Mouse (Mus musculus) right cerebral cortex, postnatal 4 days (tissue): ENCODE measurements around the gene Slamf9.

Source experiments
- DNase-seq: peaks from one replicate; pipeline ENCODE4 v3.0.0-alpha.2; 2022

Slamf9 gene

DNA sequence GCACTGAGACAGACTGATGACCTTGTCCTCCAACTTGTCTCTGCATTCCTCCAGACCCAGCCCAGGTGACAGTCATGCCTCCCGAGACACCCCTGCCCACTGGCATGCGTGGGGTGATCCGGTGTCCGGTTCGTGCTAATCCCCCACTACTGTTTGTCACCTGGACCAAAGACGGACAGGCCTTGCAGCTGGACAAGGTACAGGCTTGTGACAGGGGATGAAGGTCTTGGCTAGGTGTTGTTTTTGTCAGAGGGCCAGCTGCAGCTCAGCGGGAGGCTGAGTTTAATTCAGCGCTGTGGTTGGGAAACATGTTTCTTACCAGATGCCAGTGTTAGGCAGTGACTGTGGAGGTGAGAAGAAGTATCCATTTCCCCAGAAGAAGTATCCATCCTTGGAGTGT, 16.9 kb downstream of the Slamf9 start:
- DNase-seq, result no peak

DNA sequence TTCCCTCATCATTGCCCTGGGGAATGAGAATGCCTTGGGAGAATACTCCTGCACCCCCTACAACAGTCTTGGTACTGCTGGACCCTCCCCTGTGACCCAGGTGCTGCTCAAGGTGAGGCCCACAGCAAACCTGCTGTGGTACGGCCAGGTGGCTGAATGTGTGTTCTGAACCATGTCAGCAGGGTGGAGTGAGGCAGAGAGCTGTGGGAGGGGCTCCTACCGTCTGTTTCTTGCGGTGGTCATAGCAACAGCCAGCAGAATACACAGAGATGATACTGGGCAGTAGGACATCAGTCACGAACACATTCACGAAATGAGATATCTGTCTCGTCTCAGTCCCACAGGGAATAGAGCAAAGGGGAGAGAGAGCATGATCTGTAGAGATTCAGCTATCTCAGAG, 18.4 kb downstream of the Slamf9 start:
- DNase-seq, result no peak

DNA sequence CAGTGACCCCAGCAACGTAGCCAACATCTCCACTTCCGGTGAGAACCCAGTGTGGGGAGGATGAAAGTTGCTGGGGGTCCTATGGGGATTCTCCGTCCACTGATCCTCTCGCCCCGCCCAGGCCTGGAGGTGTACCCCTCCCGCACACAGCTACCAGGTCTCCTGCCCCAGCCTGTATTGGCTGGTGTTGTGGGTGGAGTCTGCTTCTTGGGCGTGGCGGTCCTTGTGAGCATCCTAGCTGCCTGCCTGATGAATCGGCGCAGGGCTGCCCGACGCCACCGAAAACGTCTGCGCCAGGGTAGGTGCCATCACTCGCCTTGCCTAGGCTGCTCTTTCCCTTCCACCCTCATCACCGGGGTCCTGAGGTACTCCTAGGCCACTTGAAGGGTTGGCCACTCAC, 20.9 kb downstream of the Slamf9 start:
- DNase-seq, result no peak

DNA sequence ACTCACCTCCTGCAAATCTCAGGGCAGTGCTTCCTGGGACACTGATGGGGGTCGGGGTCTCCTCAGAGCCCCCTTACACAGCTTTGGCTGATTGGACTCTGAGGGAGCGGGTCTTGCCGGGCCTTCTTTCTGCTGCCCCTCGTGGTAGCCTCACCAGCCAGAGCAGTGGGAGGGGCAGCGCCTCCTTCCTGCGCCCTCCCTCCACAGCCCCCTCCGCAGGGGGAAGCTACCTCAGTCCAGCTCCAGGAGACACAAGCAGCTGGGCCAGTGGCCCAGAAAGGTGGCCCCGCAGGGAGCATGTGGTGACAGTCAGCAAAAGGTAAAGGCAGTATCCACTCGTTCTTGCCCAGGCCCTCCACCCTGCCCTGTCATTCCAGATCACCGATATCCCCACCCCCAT, 22.3 kb downstream of the Slamf9 start:
- no peak for DNase-seq

DNA sequence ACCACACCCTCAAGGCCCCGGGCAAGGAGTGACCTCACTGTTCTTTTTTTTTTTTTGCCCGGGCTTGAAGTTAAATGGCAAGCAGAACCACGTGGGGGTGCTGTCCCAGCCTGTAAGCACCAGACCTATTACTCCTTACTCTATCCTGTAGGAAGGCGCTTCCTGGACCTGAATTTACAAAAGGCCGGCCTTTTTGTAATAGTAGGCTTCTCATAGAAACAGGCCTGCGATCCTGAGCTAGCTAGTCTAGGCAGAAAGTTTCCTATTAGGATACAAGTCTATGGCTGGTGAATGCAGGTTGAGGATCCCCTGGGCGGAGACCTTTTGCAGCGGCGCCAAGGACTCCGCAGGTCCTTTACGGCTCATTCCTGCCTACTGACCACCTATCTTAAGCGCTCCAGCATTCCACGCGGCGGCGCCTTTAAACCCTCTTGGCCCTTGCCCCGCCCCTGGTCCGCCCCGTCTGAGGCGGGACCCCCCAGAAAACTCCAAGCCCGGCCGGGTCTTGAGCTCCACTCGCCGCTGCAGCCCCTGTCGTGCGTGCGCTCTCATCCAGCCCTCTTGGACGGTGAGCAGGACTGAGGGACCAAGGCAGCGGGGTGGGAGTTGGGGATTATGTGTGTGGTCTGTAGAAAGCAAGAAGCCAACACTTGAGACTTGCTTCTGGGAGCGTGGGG, 24.7 kb downstream of the Slamf9 start, which contains the start of gene Tagln2:
Gene Tagln2, plus strand, starts transcription at position 283 of the 677 bp plus-strand sequence.
- peak; percentile 58 for DNase-seq

DNA sequence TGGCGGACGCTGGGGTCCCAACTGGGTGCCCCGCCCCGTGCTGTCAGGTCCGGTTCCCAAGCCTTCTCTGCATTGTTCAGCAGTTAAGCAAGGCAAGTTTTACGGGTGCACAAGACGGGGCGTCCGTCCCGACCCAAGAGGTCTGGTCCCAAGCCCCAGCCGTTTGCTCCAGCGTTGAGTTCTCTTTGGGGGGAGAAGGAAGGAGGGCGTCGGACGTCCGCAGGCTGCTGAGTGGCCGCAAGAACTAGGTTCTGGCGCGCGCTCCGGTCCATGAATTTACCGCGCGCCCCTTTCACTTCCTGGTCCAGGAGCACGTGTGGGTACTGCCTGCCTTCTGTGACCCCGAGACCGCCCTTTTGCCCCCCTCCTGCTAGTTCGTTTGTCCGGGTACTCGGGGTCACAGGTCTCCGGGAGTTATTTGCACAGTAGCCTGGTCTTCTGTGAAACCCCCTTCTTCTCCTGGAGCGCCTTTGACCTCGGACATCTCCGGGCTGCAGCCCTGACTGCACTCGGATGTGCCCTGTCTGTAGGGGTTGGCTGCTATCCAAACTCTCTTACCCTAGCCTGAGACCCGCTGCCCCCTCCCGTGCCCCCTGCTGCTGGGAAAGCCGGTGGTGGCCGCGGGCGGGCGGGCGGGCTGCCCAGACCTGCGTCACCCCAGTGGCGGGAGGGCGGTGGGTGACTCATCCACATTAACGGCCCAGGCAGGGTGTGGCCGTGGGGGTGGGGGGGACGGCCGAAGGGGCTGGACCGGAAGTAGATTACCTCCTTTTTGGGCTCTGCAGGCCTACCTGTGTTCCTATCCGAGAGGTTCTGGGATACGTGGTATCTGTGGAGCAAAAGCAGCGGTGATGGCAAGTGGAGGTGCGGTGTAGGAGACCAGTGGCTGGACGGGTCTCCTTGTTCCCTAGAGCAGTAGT, 25.6 kb downstream of the Slamf9 start:
- DNase-seq, result no peak

DNA sequence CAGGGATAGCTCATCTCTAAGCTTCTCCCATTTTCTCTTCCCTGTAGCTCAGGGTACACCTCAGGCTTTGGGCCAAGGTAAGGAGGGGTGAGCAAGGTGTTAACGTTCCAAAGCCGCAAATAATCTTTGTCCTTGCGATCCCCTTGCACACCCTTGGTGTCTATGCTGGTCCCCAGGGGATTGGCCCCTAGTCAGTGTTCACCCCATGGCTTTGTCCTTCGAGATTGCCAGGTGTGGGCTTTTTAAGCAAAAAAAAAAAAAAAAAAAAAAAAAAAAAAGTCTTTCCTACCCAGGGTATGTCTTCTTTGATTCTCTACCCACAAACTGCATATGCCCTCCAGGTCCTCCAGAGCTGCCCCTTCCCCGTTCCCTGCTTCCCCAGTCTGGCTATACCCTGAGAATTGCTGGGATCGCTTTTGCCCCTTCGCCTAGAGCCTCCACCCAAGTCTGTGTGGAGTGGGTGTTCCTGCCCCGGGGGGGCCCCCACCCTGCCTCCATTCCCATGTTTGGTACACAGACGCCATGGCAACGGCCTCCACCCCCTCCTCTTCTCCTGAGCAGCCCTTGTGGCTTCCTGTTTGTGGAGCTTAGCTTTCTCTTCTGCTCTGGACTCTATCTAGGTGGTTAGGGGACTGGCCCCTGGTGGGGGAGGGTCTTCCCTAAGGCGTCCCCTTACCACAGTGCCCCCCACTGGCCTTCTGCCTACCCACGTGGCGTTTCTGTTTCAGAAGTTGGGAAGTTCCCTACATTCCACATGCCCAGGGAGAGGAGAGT, 26.4 kb downstream of the Slamf9 start:
- DNase-seq, result no peak

DNA sequence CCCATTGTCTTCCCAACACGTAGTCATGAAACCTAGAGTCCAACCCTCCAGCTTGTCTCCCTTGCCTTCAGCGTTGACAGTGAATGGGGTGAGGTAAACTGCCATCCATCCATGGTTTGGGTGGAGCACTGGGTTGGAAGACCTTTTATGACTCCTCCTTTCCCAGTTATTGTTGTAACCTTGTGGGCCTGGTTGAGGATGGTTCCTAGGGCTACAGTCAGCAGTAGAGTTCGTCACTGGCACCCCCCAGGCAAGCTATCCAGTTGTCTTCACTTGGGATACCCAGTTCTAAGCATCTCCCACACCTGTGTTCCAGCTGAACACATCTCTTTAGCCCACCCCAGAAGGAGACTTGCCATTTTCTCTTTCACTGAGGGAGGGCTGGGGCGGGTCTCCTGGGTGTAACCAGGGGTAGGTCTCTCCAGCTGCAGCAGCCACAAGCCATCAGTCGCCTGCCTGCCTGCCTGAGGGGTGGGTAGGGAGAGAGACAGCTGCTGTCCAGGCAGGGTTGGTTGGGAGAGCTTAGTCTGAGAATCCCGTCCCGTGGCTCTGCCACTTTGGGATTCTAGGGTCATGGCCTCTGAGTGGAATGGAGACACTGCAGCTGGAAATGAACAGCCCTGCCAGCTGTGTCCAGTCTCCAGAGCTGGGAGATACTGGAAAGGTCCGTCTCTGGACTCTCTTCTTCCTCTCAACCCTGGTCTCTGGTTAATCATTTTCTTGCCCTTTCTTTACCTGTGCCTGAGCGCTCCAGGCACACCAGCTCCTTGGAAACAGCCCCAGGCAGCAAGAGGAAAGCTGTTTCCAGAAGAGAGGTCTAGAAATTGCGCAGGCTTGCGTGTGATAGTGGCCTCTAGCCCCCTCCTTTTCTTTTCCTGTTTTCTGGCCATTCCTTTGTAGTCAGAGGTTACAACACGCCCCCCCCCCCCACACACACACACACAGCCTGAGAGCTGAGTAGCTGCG, 27.3 kb downstream of the Slamf9 start:
- DNase-seq, result no peak

DNA sequence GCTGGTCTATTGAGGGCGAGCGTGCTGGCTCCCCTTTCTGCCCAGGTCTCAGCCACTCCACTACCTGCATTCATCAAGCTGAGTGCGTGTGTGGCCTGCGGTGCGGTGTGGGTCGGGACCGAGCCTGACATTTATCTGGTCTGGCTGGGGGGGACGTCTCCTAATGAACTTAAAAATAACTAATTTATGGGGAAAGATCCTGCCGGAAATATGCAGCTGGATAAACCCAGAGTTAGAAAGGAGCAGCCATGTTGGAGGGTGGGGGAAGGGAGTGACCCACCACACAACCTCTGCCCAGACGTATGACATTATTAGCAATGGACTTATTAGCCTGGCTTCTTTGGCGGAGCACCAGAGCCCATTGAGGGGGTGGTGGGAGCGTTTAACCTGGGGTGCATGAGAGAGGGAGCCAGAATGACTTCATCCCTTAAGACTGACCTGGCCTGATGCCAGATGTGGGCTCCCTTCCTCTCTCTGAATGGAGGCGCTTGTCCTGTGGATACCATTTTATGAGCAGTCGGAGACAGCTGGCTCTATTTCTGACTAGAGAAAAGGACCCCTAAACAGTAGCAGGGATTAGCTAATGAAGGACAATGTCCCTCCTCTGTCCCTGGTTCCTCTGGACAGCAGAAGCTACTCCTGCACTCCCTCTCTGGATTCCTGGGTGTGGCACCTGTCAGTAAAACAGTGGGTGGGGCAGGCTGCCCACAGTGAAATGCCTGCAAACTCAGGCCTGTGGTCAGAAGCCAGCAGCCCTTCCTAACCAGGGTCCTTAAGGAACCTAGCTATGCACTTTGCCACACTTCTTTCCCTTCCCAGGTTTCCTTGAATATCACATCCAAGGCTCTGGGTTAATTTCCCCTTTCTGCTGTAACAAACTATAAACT, 28.2 kb downstream of the Slamf9 start:
- DNase-seq, result no peak

DNA sequence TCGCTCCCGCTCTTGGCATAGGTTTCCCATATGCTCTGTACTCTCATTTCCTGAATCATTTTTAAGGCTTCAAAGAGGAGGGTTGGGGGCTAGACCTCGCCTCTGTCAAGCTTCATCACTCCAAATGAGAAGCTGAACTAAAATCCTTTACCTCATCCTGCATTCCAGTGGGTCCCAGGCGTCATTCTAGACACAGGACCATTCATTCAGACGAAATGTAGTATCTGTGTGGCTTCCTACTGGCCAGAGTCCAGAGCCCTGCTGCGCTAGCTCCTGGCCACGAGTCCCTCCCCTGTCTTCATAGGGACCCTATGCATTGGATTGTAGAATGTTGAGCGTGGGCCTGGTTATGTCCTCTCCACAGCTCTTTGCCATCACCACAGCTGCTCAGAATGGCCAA, 29.6 kb downstream of the Slamf9 start:
- no peak for DNase-seq

DNA sequence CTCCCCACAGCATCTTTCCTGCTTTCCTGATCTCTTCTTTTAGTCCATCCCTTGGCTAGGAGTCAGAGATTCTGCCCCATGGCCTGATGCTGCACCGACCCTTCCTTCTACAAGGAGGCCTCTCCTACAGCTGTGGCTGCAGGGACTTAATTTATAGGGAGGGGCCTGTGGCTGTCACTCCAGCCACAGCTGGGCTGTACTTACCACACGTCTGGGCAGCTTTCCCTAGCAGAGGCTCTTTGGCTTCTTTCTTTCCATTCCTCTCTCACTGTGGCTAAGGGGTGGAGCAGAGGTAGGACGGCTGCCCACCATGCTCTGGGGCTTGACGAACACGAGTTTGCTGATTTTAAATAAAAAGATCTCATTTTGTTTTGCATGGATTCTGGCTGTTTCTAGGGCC, 31.8 kb downstream of the Slamf9 start:
- no peak for DNase-seq

DNA sequence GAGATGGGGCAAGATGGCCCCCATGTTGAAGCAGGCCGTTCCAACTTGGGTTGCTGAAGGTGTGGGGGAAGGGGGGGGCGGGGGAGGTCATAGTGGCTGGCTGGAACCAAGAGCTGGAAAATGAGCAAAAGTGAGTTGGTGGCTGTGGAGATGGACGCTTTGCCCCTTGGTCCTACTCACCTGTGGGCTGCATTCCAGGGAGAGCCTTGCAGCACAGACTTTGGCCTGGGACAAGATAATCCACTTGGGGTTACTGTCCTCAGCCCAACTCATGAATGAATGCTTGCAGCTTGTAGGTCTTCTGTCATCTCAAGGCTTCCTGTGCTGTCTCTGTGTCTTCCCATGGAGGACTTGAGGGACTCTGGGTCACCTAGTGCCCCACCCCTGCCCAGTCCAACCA, 32.5 kb downstream of the Slamf9 start:
- no peak for DNase-seq

DNA sequence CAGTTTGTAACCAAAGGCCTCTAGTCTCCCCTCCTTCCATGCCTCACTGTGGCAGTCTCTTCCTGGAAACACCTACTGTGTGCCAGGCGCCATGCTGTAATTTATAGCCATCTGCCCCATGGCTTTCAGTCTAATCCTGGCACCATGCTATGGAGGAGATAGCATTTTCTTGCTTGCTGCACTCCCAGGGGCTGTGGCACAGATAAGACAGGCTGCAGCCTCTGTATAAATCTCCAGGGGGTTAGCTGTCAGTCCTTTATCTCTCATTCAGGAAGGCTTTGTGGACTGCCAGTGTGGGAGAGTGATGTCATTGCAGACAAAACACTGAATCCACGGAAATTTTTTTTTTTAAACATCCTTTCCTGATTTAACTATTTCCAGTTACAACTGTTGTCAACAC, 33.0 kb downstream of the Slamf9 start:
- no peak for DNase-seq

DNA sequence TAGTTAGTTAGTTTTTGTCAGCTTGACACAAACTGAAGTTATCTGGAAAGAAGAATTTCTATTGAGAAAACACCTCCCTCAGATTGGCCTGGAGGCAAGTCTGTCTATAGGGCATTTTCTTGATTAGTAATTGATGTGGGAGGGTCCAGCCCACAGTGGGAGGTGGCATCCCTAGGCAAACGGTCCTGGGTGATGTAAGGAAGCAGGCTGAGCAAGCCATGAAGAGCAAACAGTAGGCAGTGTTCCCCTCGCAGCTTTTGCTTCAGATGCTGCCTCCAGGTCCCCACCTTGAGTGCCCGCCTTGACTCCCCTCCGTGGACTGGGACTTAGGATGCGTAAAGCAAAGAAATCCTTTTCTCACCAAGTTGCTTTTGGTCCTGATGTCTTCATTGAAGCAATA, 34.1 kb downstream of the Slamf9 start:
- DNase-seq, result no peak

DNA sequence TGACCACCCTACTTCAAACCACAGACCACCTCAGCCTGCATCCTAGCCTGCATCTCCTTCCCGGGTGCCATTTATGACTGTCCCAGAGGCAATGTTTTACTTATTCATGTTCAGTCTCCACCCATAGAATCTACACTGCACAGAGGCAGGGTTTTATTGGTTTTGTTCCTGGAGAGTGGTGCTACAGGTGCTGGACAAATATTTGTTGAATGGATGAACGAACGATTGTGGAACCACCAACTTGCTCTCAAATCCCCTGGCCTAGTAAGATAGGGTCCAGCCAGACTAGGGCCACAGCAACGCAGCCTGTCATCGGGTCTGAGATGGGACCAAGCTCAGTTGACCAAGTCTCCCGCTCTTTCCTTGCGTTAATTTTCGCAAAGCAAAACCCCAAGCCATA, 34.8 kb downstream of the Slamf9 start:
- no peak for DNase-seq

DNA sequence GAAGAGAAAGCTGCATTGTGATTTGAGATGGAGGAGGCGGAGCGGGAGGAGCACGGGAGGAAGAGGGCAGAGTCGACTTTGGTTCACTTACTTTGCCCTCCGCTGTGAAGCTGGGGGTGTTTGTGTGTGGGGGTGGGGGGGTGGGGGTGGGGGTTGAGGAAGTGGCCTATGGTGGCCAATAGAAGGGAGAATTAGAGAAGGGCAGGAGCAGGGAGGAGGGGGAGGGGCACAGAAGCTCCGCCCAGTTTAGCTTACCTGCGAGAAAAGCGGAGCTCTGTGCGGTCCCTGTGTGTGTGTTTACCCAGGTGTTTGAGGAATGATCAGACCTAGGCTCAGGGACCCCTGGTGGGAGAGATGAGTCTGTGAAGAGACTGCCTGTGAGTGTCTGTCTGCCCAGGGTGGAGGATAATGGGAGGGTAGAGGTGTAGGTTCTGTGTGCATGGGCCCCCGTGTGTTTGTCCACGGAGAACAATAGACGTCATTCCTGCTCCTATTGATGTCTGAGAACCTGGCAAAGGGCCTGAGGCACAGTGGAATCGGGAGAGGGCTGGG, 35.3 kb downstream of the Slamf9 start:
- no peak for DNase-seq

DNA sequence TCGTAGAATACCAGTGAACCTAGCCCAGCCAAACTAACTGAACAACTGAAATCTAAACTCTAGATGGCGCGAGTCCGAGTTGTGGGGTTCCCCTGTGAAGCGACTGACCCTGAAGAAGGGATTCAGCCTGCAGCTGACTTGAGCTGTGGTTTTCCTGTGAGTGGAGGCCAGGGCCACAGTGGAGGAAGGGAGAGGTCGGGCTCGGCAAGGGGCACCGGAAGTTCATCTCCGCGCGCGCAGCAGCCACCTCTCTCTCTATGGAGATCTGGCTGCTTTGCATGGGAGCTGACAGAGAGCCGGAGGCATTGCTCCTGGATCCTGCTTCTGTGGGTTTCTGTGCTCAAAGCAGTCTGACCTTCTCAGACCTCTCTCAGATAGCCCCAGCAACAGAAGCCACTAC, 37.8 kb downstream of the Slamf9 start:
- no peak for DNase-seq

DNA sequence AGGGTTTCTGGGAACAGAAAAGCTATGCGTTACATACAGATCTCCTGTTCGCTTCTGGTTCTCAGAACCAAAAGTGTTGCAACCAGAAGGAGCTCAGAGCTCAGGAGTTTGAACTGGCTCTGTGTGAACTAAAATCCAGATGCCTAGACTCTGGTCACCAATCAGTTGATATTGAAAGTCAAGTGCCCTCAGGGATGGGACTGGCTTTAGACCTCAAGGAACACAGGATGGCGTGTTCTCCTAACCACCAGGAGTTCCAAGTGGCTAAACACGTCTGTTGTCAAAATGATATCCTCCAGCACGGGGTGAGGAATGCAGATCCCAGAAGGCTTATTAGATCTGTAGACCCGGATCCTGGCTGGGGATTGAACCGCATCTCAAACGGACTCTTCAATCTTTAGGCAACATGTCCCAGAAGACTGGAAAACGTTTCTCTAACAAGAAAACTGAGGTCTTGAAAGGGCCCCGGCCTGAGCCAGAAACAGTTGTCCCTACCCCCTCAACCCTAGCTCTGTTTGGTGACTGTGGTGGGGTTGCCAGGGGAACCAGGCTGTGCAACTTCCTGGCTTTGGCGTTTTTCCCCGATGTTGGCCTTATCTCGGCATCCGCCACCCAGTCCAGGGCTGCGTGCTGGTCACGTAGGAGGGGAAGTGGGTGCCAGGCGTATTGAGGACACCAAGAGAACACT, 38.5 kb downstream of the Slamf9 start:
- no peak for DNase-seq

DNA sequence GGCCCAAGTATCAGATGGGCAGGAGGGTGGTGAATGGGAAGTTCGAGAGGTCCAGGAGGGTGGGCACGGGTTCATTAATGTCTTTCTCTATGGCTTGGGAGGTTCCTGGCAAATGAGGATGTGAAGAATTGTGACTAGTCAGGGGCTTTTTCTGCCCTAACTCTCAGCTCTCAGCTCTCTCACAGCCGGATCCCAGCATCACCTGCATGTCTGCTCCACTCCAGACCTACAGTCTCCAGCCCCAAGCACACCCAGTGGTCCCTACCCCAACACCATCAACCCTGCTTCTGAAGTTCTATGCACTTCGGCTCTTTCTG, 39.0 kb downstream of the Slamf9 start:
- DNase-seq, result no peak

DNA sequence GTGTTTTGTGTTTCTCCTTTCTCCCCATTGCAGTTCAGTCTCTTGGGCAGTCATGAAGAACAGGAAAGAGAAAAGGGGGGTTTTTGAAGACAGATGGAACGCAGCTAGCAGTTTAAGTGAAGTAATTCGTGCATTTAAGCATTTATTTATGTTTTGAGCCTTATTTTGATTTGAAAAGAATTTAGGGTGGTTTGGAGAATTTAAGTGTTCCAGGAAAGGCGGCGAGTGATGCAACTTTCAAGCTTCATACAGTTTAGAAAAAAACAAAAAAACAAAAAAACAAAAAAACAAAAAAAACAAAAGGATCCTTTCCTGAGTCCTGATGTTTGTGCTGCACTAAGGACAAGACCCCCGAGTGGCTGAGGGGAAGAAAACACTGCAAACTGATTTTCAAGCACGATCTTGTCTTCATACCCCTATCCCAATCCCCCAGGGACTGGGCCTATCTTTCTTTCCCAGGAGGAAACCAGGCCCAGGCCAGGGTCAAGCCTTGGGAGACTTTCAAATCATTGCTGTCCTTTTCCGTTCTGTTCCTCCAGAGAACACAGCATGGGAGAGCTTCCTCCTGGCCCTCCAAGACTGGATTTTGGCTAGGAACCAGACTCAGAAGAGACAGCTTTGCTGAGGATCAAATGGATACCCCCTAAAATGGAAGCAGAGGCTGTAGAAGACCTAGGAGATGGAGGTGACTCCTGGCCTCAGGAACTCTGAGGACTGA, 39.6 kb downstream of the Slamf9 start:
- DNase-seq, result no peak
